Mouse (Mus musculus) ovary, adult 2 months (tissue): ENCODE measurements around the gene Samd1. TPM values are rescaled to one million over a fixed set of nuclear protein-coding genes. Genes with fewer than 3 reads are reported as not detected.

Experiments used
- polyA plus RNA-seq: library from polyadenylated mRNA; depleted of rRNA; stranded (reverse); fragments of >200 nt; gene quantifications from 2 replicates; pipeline ENCODE4 v1.2.3, GENCODE M21; 2012; rRNA removed

The Samd1 gene
- 68.8 and 69.5 TPM in 2 replicates for polyA plus RNA-seq

GRCm38 (mm10) chr8:83997511-83998141, at the start of gene Samd1:
Samd1 (plus strand) TSS chr8:83997672.

GRCm38 (mm10) chr8:83955106-83955957, 42.1 kb upstream of the Samd1 start, which contains the start of the genes Gm10644 and Asf1b:
Gm10644 (minus strand) TSS chr8:83955205.
Asf1b (plus strand) TSS chr8:83955507.

DNA sequence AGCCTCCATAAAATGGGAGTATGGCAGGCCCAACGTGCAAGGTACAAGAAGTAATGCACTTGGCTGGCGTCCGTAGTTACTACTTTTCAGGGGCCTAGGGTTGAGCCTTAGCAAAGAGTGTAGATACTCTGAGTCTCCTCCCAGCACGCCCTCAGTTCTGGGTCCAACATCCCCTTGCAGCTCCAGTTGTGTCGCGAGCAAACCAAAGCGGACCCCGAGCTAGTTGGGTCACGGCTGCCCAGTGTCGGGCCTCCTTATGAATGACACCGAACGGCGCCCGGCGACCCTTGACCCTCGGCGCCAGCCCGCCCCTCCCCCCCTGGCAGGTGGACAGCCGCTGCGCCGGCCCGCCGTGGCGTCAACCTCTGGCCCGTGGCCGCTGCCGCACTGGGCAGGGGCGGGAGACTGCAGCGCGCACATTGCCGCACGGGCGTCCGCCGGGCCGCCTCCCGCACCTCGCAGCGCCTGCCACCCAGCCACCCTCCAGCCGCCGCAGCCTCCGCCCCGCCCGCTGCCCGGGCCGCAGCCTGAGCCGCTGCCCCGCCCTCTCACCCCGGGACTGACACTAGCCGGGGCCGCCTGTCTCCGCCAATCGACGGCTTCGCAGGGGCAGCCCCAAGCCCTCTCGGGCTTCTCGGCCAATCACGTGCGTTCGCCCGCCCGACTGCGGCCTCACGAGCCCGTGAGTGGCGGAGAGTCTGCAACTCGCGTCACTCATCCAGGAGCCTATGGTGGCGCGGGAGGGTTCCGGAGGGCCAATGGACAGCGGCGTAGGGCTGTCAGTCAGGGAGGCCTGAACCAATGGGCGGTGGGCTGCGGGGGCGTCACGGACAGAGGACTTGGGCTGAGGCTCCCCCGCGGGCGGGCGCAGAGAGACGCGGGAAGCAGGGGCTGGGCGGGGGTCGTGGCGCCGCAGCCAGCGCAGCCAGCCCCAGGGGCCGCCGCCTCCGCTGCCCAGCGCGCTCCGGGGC, 25.0 kb upstream of the Samd1 start, which contains the start of gene Prkaca:
Prkaca (plus strand) TSS at position 844 of the 971 bp plus-strand sequence.

GRCm38 (mm10) chr8:84001281-84002000, 4.0 kb downstream of the Samd1 start, which contains the start of gene 1700067K01Rik:
1700067K01Rik (plus strand) TSS chr8:84001502.

GRCm38 (mm10) chr8:84011705-84012498, 14.4 kb downstream of the Samd1 start, which contains the start of gene 2210011C24Rik:
2210011C24Rik (minus strand) TSS chr8:84012171.

GRCm38 (mm10) chr8:84021096-84021495, 23.6 kb downstream of the Samd1 start, which contains the start of gene Palm3:
Palm3 (plus strand) TSS chr8:84021471.

DNA sequence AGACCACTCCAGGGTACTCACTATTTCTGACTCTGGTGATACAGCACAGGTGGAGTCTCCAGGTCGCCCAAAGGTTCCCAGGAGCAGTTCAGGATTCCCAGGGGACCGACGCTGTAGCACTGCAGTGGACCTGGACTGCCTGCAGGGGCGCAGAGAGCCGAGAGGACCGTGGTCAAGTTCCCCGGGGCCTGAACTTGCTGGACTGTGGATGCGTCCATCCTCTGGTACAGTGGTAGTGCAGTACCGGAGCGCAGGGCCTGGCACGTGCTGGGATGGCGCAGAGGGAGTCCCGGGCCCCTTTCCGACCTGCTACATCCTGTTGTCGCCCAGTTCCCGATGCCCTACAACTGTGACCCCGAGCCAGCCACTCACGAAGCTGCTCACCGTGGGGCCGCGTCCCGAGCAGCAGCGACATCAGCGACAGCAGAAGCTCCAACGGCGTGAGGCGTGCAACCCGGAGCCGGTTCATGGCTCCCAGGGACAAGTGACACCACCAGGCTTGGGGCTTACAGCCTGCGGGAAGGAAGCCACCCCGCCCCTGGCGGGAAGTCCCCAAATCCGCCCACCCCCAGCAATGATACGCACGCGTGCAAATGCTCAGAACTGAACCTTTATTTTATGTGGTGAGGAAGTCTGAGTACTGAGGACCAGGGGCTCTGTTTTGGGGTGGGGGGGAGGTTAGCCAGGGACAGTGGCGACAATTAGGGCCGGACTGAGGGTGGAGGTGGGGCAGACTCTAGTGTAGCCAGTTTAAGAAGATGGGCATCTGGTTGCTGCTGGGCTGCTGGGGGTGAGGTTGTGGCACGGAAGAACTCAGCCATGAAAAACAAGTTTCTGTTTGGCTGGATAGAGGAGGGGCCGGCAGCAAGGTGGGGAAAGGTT, 44.8 kb downstream of the Samd1 start, which contains the start of gene Il27ra:
Il27ra (minus strand) TSS at position 524 of the 882 bp plus-strand sequence.

GRCm38 (mm10) chr8:84044900-84045299, 47.4 kb downstream of the Samd1 start, which contains the start of gene Rln3:
Rln3 (minus strand) TSS chr8:84045000.

Other genes with a start within 250 kb of the Samd1 start
- gene Adgrl1, start 97.6 kb upstream of the Samd1 start, polyA plus RNA-seq = 162 and 190 TPM in 2 replicates
- 1.2 and 2.1 TPM in 2 replicates for gene Gm10644, start 42.5 kb upstream of the Samd1 start, polyA plus RNA-seq
- 19.7 and 21.1 TPM in 2 replicates for gene Asf1b, start 42.2 kb upstream of the Samd1 start, polyA plus RNA-seq
- 64.4 and 81.8 TPM in 2 replicates for gene Prkaca, start 24.7 kb upstream of the Samd1 start, polyA plus RNA-seq
- gene 1700067K01Rik, start 3.8 kb downstream of the Samd1 start, polyA plus RNA-seq = 1.7 and 1.8 TPM in 2 replicates
- 1.9 and 3.5 TPM in 2 replicates for gene 2210011C24Rik, start 14.5 kb downstream of the Samd1 start, polyA plus RNA-seq
- 3.5 and 3.7 TPM in 2 replicates for gene Palm3, start 23.8 kb downstream of the Samd1 start, polyA plus RNA-seq
- 6.1 and 6.3 TPM in 2 replicates for gene Il27ra, start 44.9 kb downstream of the Samd1 start, polyA plus RNA-seq
- gene Rln3, start 47.3 kb downstream of the Samd1 start, polyA plus RNA-seq = 6.3 and 7.4 TPM in 2 replicates
- gene Gm10643, start 67.5 kb downstream of the Samd1 start, polyA plus RNA-seq = 0.75 and 1.1 TPM in 2 replicates
- 48.2 and 48.7 TPM in 2 replicates for gene Rfx1, start 69.2 kb downstream of the Samd1 start, polyA plus RNA-seq
- gene Dcaf15, start 107.1 kb downstream of the Samd1 start, polyA plus RNA-seq = 76.0 and 80.2 TPM in 2 replicates
- 18.3 and 59.6 TPM in 2 replicates for gene Podnl1, start 128.3 kb downstream of the Samd1 start, polyA plus RNA-seq
- 44.9 and 46.5 TPM in 2 replicates for gene Cc2d1a, start 150.3 kb downstream of the Samd1 start, polyA plus RNA-seq
- 4.2 and 5.2 TPM in 2 replicates for gene 4930432K21Rik, start 150.4 kb downstream of the Samd1 start, polyA plus RNA-seq
- gene Nanos3, start 187.5 kb downstream of the Samd1 start, polyA plus RNA-seq = 2.2 and 4.2 TPM in 2 replicates
- 36.1 and 37.1 TPM in 2 replicates for gene Zswim4, start 239.4 kb downstream of the Samd1 start, polyA plus RNA-seq